Mouse (Mus musculus) E14TG2a.4 (cell line): Measurements from ENCODE around the gene Moxd1.

Experiments
- CTCF ChIP-seq: conservative IDR thresholded peaks from 2 replicates; pipeline ENCODE4 v1.5.1; 2014; ENCODE audit warnings: low read length
- POU5F1 ChIP-seq: IDR thresholded peaks from 2 replicates; pipeline ENCODE4 v1.6.1; 2014; ENCODE audit warnings: low read length, borderline replicate concordance

DNA sequence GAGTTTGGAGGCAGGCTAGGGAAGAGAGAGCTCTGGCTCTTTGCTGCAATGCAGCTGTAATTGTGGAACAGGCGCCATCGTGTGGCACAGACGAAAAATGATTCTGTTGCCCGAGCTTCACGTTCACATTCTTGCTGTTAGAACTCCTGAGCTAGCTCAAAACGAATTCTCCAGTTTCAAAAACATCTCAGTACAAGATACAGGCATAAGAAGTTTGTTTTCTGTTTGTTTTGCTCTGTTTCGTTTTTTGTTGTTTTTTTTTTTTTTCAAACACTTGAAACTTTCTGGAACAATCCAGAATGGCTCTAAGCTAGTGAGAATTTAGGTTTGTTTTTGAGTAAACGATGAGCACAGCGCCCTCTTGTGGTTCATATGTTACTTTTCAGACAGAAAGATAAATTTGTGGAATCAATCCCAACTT lies 88.9 kb downstream of the Moxd1 start:
- peak; percentile 48 for TF ChIP-seq CTCF
- TF ChIP-seq POU5F1: no peak
